Mouse (Mus musculus) liver, embryonic 14.5 days (tissue): ENCODE results near the gene Slc28a1. TPM values are rescaled to one million over a fixed set of nuclear protein-coding genes. Genes with fewer than 3 reads are reported as not detected.
"Not testable (repeated sequence)": the region's sequence is repeated elsewhere in the genome, so short reads cannot be mapped to it uniquely, and the experiment has no call there.

Experiments
- ATAC-seq: fragments of 200-750 bp; cut with Nextera tagmentation; 2 replicates; pipeline ENCODE4 v1.8.0; 2017; ENCODE audit warnings: moderate number of reproducible peaks, mild to moderate bottlenecking, moderate library complexity; ENCODE audit not compliant: insufficient read depth
- DNase-seq, 3 experiments: peaks; one replicate each; pipeline ENCODE4 v3.0.0-alpha.2; 2012 to 2013; ENCODE audit warnings: low read depth in 3 of 3, low spot score in 3 of 3
- H3K27ac ChIP-seq: fragments of 300-500 bp; sonication (generic); 2 replicates; pipeline ENCODE4 v1.5.1; 2014; ENCODE audit warnings: moderate library complexity, mild to moderate bottlenecking, control low read depth, inconsistent platforms
- H3K27me3 ChIP-seq: fragments of 300-500 bp; sonication (generic); 2 replicates; pipeline ENCODE4 v1.6.1; 2014; ENCODE audit warnings: mild to moderate bottlenecking, low read length, moderate library complexity; ENCODE audit not compliant: control insufficient read depth, insufficient read depth
- H3K36me3 ChIP-seq: fragments of 300-500 bp; sonication (generic); replicated peaks from 2 replicates; pipeline ENCODE4 v1.6.1; 2014; ENCODE audit warnings: low read depth; ENCODE audit not compliant: control insufficient read depth, insufficient read depth
- H3K4me1 ChIP-seq, 2 experiments: fragments of 200-500 bp in 1 of 2; fragments of 300-500 bp in 1 of 2; sonication (generic) in 1 of 2; replicated peaks; 2 replicates each; pipeline ENCODE4 v1.6.1; 2012 to 2014; ENCODE audit warnings: antibody characterized with exemption in 1 of 2, inconsistent platforms in 1 of 2, low read length in 1 of 2; ENCODE audit not compliant: control insufficient read depth in 2 of 2, insufficient read depth in 2 of 2
- H3K4me2 ChIP-seq: fragments of 300-500 bp; sonication (generic); 2 replicates; pipeline ENCODE4 v1.6.1; 2014; ENCODE audit warnings: low read depth, mild to moderate bottlenecking, control low read depth, moderate library complexity
- H3K4me3 ChIP-seq, 2 experiments: fragments of 200-500 bp in 1 of 2; fragments of 300-500 bp in 1 of 2; sonication (generic) in 1 of 2; 2 replicates each; pipeline ENCODE4 v1.5.1; 2012 to 2014; ENCODE audit warnings: low read depth in 2 of 2, low read length in 2 of 2, mild to moderate bottlenecking in 2 of 2, control low read depth in 1 of 2, inconsistent platforms in 1 of 2, moderate library complexity in 1 of 2; ENCODE audit not compliant: insufficient read depth in 1 of 2
- H3K9ac ChIP-seq: fragments of 300-500 bp; sonication (generic); replicated peaks from 2 replicates; pipeline ENCODE4 v1.6.1; 2014; ENCODE audit warnings: mild to moderate bottlenecking, control low read depth, moderate library complexity
- H3K9me3 ChIP-seq: fragments of 300-500 bp; sonication (generic); 2 replicates; pipeline ENCODE4 v1.6.1; 2016; ENCODE audit warnings: low read length, mixed read lengths; ENCODE audit not compliant: control insufficient read depth
- CTCF ChIP-seq: IDR thresholded peaks from 2 replicates; pipeline ENCODE4 v1.5.1; 2016; ENCODE audit warnings: antibody characterized with exemption, low read depth, control low read depth
- EP300 ChIP-seq: IDR thresholded peaks from 2 replicates; pipeline ENCODE4 v1.6.1; 2016; ENCODE audit warnings: antibody characterized with exemption, low read depth
- WGBS: fragments of 180-500 bp; shearing (Covaris S2); extraction: QIAGEN DNeasy Blood & Tissue Kit; methylation state at CpG from one replicate; pipeline ENCODE4 v1.1.7; 2014; ENCODE audit not compliant: insufficient replicate concordance; 5-methylcytosine and 5-hydroxymethylcytosine counted together
- polyA plus RNA-seq, 2 experiments: library from polyadenylated mRNA; depleted of rRNA in 1 of 2; stranded (reverse) in 1 of 2; unstranded in 1 of 2; fragments of >200 nt; fragmentation: Nextera tagmentation in 1 of 2; extraction: Ambion mirVana in 1 of 2; gene quantifications; 2 replicates each; pipeline versions ENCODE4 v1.2.1 to v1.2.3; 2012 to 2014

Slc28a1 gene
- polyA plus RNA-seq, 2 experiments, result 0.50 to 0.54 TPM

GRCm38 (mm10) chr7:81139100-81139499, 24.5 kb downstream of the Slc28a1 start:
- 80% methylated on average over 7 of the region's 7 CpGs for WGBS
- TF ChIP-seq CTCF, result no peak
- no peak for TF ChIP-seq EP300
- Histone ChIP-seq H3K4me1 (peaks cover 0 to 5% of the 10 kb centered on the region in 2 experiments; a peak in 2 of 4 replicates), H3K4me2 (no peak overlapping the region), H3K27ac (no peak overlapping the region), H3K9me3 (no peaks in the 10 kb centered on the region), H3K4me3 (no peak overlapping the region), H3K36me3 (no peaks in the 10 kb centered on the region), H3K9ac (no peak overlapping the region), H3K27me3 (no peaks in the 10 kb centered on the region)
- DNase-seq (no peak), ATAC-seq (no peak)

DNA sequence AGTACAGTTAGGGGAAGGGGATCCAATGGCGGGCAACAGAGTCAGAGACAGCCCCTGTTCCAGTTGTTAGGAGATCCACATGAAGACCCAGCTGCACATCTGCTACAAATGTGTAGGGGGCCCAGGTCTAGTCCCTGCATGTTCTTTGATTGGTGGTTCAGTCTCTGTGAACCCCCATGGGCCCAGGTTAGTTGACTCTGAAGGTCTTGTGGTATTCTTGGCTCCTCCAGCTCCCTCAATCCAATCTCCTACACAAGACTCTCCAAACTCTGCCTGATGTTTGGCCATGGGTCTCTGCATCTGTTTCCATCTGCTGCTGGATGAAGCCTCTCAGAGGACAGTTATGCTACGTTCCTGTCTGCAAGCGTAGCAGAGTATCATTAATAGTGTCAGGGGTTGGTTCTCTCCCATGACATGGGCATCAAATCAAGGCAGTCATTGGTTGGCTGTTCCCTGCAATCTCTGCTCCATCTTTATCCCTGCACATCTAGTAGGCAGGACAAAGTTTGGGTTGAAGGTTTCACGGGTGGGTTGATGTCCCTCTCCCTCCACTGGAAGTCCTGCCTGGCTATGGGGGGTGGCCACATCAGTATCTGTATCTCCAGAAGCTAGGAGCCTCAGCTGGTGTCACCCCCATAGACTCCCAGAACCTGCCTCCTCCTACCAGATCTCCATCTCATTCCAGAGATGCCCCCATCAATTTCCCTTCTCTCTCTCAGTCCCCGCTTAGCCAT, 25.2 kb downstream of the Slc28a1 start:
- peaks cover 0 to 2% of the 10 kb centered on the region in 2 experiments; a peak in 1 of 4 replicates for H3K4me1 ChIP-seq
- no peak overlapping the region for H3K27ac ChIP-seq
- no peak overlapping the region for H3K4me2 ChIP-seq
- ATAC-seq (no peak), DNase-seq (no peak)
- no peak overlapping the region for H3K9ac ChIP-seq
- TF ChIP-seq CTCF, result no peak
- TF ChIP-seq EP300, result no peak
- 65% methylated on average over 5 of the region's 5 CpGs for WGBS
- H3K27me3 ChIP-seq, result no peaks in the 10 kb centered on the region
- H3K36me3 ChIP-seq, result no peaks in the 10 kb centered on the region
- no peak overlapping the region for H3K4me3 ChIP-seq
- no peaks in the 10 kb centered on the region for H3K9me3 ChIP-seq

DNA sequence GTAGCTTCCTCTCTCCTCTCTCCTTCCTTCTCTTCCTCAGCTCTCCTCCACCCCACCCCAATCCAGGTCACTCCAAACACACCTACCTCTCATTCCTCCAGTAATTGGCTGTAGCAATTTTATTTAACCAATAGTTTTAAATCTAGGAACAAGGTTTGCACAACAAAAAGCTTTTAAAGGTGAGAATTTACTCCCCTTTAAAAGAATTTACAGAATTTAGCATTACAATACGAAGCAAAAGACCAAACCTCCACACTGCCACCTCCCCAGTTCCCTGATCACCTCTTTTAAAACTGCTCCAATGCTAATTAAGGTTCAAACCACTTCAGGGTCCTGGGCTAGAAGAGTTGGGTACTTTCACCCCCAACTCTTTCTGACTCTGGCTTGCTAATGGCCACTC, 26.9 kb downstream of the Slc28a1 start:
- no peaks in the 10 kb centered on the region for H3K4me1 ChIP-seq
- H3K9me3 ChIP-seq, result no peaks in the 10 kb centered on the region
- no peak overlapping the region for H3K4me2 ChIP-seq
- H3K27ac ChIP-seq, result no peak overlapping the region
- TF ChIP-seq CTCF, result no peak
- no peak for TF ChIP-seq EP300
- no peaks in the 10 kb centered on the region for H3K27me3 ChIP-seq
- no peak overlapping the region for H3K9ac ChIP-seq
- H3K4me3 ChIP-seq, result no peak overlapping the region
- 62% methylated on average over 1 of the region's 1 CpGs for WGBS
- no peak for ATAC-seq
- H3K36me3 ChIP-seq, result no peaks in the 10 kb centered on the region
- no peak for DNase-seq

DNA sequence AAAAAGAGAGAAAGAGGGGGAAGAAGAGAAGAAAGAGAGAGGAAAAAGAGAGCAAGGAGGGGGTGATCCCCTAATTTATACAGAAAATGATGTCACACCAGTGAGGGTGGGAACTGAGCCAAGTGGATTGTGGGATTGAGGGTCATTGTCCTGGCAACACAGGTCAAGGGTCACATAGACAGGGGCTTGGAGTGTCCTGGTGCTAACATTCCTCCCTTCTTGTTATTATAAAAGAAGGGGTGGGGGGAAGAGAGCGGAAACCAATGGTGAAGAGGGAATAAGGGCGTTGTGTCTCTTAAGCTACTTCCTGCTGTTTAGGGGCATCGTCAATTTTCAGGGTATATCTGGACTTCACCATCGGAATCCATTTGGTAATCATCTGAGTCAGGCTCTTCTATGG, 28.5 kb downstream of the Slc28a1 start:
- not testable (repeated sequence) for H3K9me3 ChIP-seq, ATAC-seq, H3K36me3 ChIP-seq, H3K4me3 ChIP-seq, H3K9ac ChIP-seq, DNase-seq, H3K4me1 ChIP-seq, H3K27ac ChIP-seq, H3K4me2 ChIP-seq, H3K27me3 ChIP-seq
- 58% methylated on average over 4 of the region's 4 CpGs for WGBS

- ATAC-seq (peak; percentile 51; the same call in 1 of the 2 replicates), DNase-seq (peak; percentile 30 to 52 (median 35))
- Histone ChIP-seq H3K4me1 (peaks cover 8 to 10% of the 10 kb centered on the region in 2 experiments), H3K36me3 (no peaks in the 10 kb centered on the region), H3K9me3 (no peaks in the 10 kb centered on the region), H3K4me2 (peak overlapping the region; percentile 28), H3K4me3 (no peak overlapping the region), H3K27ac (no peak overlapping the region), H3K9ac (no peak overlapping the region), H3K27me3 (no peaks in the 10 kb centered on the region)
- TF ChIP-seq EP300, result no peak
- no peak for TF ChIP-seq CTCF
- WGBS, result 34% methylated on average over 11 of the region's 11 CpGs
These were observed 35.2 kb downstream of the Slc28a1 start for GRCm38 (mm10) chr7:81149759-81150158.
